Mouse (Mus musculus): Measurements from ENCODE around the gene Hist1h2bq.
"Not testable (repeated sequence)": the region's sequence is repeated elsewhere in the genome, so short reads cannot be mapped to it uniquely, and the experiment has no call there.

Gene Hist1h2bq

DNA sequence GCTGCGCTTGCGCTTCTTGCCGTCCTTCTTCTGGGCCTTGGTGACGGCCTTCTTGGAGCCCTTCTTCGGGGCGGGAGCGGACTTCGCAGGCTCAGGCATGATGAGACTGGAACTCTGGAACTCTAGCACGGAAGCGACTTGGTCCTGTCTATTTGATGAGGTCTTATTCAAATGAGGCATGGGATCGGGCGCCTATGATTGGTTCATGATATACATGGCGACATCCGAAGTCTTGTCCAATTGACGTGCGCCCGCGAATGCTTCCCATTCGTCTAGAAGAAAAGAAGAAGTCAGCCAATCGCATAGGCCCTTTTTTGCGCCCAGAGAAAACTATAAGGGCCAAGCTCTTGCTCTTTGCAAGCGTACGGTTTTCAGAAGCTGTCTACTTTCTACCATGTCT lies at the start of gene Hist1h2bq, which contains the start of gene Hist1h2ao:
Gene Hist1h2bq (minus strand): TSS at position 125 of the 400 bp plus-strand sequence.
Gene Hist1h2ao (plus strand): TSS at position 393 of the 400 bp plus-strand sequence.
- not testable (repeated sequence) for DNase-seq (ENCODE audit: low spot score in 2 of 2)

DNA sequence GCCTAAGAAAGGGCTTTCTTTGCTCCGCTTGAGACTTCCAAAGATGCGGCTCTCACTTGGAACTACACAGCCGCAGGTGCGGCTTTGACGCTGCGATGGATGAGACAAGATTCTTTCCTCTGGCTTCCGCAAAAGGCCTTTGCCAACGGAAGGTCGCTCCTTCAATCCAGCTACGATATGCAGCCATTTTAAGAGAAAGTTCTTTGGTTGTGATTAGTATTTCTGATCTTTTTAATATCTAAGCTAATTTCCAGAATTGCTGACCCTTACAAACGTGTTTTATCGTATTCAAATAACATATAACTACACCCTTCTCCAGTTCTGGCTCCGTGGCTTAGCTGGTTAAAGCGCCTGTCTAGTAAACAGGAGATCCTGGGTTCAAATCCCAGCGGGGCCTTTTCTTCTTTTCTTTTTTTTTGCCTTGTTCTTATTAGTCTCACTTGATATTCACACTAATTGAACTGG lies 45.7 kb upstream of the Hist1h2bq start:
- peak; percentile 12 to 57 for DNase-seq (ENCODE audit: low spot score in 2 of 2)

DNA sequence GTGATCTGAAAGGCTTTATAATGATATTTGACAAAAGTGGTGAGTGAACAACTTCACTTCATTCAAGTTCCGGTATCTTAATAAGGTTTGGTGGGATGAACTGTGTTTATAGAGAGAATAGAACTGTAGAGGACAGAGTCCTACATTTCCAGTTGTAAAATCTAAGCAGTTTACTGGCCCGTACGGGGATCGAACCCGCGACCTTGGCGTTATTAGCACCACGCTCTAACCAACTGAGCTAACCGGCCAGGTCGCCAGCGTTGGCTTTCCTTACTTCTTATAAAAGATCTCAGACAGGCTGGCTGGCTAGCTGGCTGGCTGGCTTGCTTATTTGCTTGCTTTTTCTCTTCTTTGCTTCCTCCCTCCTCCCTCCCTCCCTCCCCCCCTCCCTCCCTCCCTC lies 45.1 kb upstream of the Hist1h2bq start:
- DNase-seq (ENCODE audit: low spot score in 2 of 2), result peak; percentile 84 to 86

DNA sequence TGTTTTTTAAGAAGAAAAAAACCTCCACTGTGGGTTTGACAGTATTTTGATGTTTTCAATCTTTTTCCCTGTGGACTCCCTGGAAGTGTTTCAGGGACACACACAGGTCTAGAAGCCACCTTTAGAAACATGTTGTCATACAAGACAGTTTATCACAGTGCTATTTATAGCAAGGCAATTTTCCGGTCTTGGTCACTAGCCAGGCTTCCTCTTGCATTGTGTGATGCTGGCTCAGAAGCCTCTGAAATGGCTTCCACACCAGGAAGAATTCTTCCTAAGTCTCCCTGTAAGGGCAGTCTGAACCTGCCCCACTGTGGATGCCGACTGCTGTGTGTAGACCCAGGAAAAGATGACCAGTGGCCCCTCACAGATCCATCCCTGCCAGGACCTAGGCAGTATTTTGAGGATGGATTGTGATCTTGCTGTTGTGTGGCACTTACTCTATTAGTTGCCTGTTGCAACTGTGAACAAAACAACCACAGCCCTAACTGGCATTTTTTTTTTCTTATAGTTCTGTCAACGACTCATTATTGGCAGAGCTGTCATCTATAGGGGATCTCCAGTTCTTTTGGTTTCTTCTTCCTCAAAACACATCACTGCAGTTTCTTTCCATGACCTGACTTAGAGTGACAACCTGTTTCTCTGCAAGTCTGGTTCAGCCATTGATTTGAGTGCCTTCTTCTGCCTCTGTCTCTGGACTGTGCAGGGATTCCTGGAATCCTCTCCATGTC lies 42.4 kb upstream of the Hist1h2bq start:
- no peak for DNase-seq (ENCODE audit: low spot score in 2 of 2)

DNA sequence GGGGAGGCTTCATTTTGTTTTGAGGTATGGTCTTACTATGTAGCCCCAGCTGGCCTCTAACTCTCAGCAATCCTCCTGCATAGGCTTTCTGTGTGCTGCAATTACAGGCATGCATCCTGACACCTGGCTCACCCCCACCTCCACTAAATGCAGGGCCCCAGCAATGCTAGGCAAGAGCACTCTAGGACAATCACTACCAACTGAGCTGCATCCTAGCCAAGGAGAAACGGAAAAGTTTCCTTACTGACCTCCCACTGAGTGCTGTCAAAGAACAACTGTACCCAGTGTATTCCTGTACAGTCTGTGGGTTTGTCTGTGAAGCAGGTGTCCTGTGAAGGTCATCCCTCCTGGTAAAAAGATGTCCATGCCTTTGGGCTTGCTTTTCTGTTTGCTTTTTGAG lies 40.7 kb upstream of the Hist1h2bq start:
- not testable (repeated sequence) for DNase-seq (ENCODE audit: low spot score in 2 of 2)

DNA sequence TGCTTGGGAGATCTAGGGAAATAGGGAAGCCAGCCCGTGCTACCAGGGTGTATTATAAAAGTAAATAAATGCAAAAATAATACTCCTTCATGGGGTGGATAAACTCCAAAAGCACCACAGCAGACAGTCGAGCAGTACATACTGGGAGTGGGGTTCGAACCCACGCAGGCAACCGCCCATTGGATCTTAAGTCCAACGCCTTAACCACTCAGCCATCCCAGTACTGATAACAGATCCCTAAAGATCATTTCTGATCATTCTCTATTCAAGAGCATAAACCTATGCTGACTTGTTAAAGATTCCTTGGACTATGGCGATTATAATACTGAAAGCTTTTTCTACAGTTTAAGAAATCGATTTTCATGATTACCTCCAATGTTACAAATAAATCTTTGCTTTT lies 37.9 kb upstream of the Hist1h2bq start:
- no peak for DNase-seq (ENCODE audit: low spot score in 2 of 2)

DNA sequence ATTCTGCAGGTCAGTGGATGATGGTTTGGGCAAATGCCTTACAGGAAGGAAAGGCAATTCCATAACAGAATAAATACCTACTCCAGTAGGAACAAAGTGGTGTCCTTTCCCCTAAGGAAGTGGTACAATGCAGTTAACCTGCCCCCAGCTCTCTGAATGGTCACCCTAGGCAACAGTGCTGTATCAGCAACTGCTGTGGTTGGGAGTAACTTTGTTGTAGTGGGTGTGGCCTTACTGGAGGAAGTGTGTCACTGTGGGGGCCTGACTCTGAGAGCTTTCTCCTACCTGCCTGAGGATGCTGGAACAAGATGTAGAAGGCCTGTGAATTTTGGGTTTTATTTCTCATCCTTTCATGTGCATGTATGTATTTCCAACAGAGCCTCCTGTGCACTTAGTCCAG lies 36.4 kb upstream of the Hist1h2bq start:
- DNase-seq (ENCODE audit: low spot score in 2 of 2), result not testable (repeated sequence)

DNA sequence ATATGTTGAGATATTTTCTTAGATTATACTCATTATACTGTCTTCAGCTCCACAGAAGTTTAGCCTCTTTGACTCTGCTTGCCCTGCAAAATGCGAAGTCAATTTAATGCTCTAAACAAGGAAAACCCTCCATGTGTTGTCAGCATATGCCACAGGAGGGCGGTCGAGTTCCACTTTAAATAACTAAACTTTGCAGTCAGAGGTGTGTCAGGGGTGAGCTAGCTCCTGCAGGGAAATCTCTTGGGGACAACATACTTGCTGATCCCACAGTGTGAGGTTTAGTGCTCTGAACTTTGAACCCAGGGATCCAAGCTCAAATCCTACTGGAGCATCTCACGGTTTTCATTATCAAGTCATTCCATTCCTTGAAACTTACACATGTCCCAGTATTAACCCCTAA lies 30.5 kb upstream of the Hist1h2bq start:
- DNase-seq (ENCODE audit: low spot score in 2 of 2), result not testable (repeated sequence)

DNA sequence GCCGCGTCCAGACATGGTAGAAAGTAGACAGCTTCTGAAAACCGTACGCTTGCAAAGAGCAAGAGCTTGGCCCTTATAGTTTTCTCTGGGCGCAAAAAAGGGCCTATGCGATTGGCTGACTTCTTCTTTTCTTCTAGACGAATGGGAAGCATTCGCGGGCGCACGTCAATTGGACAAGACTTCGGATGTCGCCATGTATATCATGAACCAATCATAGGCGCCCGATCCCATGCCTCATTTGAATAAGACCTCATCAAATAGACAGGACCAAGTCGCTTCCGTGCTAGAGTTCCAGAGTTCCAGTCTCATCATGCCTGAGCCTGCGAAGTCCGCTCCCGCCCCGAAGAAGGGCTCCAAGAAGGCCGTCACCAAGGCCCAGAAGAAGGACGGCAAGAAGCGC lies 23.5 kb upstream of the Hist1h2bq start, which contains the start of the genes Hist1h2ap and Hist1h2br:
Gene Hist1h2ap (minus strand): TSS at position 47 of the 400 bp plus-strand sequence.
Gene Hist1h2br (plus strand): TSS at position 283 of the 400 bp plus-strand sequence.
- DNase-seq (ENCODE audit: low spot score in 2 of 2), result not testable (repeated sequence)

DNA sequence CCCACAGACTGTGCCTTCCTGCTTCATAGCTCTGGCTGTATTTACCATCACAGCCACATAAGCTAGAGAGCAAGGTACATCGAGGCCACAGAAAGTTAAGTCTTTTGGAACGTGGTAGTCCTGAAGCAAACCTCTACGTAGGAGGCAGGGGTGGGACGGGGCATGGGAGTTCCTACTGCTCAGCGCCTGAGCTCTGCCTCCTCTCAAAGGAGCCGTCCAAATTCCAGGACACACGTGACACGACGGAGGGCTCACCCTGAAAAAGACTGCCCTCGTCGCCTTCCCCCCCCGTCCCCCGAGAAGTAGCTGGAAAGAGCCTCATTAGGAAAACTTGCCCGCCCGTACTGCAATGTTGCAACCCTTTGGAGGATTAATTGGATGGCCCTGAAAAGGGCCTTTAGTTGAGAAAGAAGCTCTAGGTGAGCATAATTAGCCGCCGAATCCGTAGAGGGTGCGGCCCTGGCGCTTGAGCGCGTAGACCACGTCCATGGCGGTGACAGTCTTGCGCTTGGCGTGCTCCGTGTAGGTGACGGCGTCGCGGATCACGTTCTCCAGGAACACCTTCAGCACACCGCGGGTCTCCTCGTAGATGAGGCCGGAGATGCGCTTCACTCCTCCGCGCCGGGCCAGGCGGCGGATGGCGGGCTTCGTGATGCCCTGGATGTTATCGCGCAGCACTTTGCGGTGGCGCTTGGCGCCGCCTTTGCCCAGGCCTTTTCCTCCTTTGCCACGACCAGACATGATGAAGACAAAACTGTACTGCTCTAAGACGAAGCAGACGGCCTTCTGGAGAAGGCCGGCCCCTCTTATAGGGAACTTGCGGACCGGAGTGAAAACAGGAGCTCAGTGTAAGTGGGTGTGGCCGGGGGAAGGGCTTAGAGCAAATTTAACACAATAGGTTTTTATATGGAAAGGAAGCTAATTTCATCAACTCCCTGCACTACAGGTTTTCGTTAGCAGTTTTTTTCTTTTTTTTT lies 21.7 kb upstream of the Hist1h2bq start, which contains the start of gene Hist1h4n:
Gene Hist1h4n (minus strand): TSS at position 779 of the 977 bp plus-strand sequence.
- peak in 1 of 2 experiments; percentile 17 for DNase-seq (ENCODE audit: low spot score in 2 of 2)

DNA sequence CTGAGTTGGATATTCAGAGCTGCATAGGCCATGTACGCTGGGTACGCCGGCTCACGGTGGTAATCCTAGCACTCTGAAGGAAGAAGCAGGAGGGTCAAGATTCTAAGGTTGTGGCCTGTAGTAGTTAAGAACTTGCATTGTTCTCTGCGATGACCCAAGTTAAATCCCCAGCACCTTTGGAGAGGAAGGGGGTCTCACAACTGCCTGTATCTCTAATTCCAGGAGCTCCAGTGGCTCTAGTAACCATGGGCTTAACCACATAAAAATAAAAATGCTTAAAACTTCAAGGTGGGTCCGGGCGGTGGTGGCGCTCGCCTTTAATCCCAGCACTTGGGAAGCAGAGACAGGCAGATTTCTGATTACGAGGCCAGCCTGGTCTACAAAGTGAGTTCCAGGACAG lies 20.3 kb upstream of the Hist1h2bq start:
- DNase-seq (ENCODE audit: low spot score in 2 of 2), result no peak

DNA sequence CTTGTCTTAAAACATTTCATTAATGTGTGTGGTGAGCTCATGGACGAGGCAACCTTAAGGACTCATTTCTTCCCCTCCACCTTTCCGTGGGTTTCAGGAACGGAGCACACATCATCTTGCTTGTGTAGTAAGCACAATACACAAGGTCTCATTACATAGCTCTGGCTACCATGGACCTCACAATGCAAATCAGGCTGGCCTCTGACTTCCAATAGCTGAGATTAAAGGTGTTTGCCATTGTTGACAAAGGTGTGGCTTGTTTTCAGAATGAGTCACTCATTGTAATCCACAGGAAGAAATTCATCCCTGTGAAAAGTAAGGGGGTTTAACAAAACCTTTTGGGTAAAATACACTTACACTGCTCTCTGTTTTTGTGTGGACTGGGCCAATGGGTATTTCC lies 18.5 kb upstream of the Hist1h2bq start:
- no peak for DNase-seq (ENCODE audit: low spot score in 2 of 2)

DNA sequence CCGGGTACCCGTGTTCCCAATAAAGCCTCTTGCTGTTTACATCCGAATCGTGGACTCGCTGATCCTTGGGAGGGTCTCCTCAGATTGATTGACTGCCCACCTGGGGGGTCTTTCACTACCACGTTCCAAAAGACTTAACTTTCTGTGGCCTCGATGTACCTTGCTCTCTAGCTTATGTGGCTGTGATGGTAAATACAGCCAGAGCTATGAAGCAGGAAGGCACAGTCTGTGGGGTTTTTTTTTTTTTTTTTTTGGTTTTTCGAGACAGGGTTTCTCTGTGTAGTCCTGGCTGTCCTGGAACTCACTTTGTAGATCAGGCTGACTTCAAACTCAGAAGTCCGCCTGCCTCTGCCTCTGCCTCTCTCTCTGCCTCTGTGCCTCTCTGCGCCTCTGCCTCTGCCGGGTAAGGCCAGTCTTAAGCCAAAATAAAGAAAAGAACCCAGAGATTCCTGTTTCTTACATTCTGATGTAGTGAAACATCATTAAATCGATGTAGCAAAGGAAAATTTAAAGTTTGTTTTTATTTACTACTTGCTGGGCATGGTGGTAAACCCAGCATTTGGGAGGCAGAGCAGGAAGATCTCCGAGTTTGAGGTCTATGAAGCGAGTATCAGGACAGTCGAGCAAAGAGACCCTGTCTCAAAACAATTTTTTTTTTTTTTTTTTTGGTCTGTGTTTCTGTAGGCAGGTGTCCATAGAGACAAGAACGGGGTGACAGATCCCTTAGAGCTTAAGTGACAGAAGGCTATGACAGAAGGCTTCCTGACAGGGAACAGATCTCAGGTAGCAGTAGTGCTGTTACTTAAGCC lies 10.3 kb upstream of the Hist1h2bq start:
- DNase-seq (ENCODE audit: low spot score in 2 of 2), result not testable (repeated sequence)

DNA sequence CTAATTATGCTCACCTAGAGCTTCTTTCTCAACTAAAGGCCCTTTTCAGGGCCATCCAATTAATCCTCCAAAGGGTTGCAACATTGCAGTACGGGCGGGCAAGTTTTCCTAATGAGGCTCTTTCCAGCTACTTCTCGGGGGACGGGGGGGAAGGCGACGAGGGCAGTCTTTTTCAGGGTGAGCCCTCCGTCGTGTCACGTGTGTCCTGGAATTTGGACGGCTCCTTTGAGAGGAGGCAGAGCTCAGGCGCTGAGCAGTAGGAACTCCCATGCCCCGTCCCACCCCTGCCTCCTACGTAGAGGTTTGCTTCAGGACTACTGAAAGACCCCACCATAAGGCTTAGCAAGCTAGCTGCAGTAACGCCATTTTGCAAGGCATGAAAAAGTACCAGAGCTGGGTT lies 2.1 kb upstream of the Hist1h2bq start:
- not testable (repeated sequence) for DNase-seq (ENCODE audit: low spot score in 2 of 2)

DNA sequence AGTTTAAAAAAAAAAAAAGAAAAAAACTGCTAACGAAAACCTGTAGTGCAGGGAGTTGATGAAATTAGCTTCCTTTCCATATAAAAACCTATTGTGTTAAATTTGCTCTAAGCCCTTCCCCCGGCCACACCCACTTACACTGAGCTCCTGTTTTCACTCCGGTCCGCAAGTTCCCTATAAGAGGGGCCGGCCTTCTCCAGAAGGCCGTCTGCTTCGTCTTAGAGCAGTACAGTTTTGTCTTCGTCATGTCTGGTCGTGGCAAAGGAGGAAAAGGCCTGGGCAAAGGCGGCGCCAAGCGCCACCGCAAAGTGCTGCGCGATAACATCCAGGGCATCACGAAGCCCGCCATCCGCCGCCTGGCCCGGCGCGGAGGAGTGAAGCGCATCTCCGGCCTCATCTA lies 1.5 kb upstream of the Hist1h2bq start, which contains the start of gene Hist1h4m:
Gene Hist1h4m (plus strand): TSS at position 208 of the 400 bp plus-strand sequence.
- DNase-seq (ENCODE audit: low spot score in 2 of 2), result not testable (repeated sequence)

DNA sequence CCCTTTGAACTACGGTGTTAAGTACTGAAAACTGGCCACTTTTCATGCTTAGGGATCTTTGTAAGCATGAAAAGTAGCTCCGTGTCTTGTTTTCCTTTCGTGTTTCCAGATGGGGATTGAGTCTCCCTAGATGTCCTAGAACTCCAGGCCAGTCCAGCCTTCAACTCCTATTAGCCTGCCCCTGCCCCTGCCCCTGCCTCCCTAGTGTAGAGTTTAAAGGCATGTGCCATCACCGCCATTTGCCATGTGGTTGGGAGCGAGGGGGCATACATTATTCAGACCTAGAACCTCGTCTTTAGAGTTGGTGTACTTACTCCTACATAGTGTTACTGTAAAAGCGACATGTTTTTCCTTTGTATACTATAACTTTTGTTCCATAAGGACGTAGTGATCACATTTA lies 1.1 kb upstream of the Hist1h2bq start:
- not testable (repeated sequence) for DNase-seq (ENCODE audit: low spot score in 2 of 2)

DNA sequence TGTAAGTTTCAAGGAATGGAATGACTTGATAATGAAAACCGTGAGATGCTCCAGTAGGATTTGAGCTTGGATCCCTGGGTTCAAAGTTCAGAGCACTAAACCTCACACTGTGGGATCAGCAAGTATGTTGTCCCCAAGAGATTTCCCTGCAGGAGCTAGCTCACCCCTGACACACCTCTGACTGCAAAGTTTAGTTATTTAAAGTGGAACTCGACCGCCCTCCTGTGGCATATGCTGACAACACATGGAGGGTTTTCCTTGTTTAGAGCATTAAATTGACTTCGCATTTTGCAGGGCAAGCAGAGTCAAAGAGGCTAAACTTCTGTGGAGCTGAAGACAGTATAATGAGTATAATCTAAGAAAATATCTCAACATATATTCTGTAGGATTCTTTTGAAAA lies 6.9 kb downstream of the Hist1h2bq start:
- not testable (repeated sequence) for DNase-seq (ENCODE audit: low spot score in 2 of 2)

DNA sequence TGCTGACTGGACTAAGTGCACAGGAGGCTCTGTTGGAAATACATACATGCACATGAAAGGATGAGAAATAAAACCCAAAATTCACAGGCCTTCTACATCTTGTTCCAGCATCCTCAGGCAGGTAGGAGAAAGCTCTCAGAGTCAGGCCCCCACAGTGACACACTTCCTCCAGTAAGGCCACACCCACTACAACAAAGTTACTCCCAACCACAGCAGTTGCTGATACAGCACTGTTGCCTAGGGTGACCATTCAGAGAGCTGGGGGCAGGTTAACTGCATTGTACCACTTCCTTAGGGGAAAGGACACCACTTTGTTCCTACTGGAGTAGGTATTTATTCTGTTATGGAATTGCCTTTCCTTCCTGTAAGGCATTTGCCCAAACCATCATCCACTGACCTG lies 12.8 kb downstream of the Hist1h2bq start:
- DNase-seq (ENCODE audit: low spot score in 2 of 2), result not testable (repeated sequence)

DNA sequence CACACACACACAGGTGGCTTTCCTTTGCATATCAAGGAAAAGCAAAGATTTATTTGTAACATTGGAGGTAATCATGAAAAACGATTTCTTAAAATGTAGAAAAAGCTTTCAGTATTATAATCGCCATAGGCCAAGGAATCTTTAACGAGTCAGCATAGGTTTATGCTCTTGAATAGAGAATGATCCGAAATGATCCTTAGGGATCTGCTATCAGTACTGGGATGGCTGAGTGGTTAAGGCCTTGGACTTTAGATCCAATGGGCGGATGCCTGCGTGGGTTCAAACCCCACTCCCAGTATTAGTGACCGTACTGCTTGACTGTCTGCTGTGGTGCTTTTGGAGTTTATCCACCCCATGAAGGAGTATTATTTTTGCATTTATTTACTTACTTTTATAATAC lies 14.4 kb downstream of the Hist1h2bq start:
- no peak for DNase-seq (ENCODE audit: low spot score in 2 of 2)

DNA sequence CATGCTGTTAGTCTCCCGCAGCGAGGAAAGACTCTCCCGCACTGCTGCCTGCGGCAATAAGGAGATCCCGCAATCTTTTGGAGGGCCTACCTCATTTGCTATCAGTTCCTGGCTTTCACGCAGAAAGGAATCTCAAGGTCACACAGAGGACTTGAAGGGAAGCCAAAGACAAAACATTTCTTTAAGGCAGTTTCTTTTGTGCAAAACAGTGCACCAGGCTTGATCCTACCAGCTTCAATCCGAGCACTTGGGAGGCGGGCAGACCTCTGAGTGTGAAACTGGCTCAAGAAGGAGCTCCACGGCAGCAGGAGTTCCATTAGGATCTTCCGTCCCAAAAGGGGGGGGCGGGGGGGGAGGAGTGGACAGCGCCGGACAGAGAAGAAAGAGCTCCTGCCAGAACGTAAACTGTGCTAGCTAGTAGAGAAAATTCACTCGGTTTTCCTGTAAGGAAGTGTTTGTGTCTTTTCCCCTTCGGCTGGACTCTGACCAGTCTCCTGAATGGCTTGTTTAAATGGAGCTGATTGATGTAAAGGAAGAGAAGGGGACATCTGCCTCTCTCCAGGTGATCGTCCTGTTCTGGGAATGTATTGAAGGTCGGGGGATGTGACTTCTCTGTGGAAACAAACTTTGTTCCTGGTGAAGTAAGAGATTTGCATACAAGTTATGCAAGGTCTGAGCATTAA lies 19.3 kb downstream of the Hist1h2bq start:
- no peak for DNase-seq (ENCODE audit: low spot score in 2 of 2)
